Mouse (Mus musculus): ENCODE measurements around the gene Dmc1.

The Dmc1 gene

GRCm38 (mm10) chr15:79562417-79562816 is 42.5 kb downstream of the Dmc1 start:
- no peak for DNase-seq (ENCODE audit: low spot score)

GRCm38 (mm10) chr15:79559649-79560048 is 45.3 kb downstream of the Dmc1 start:
- DNase-seq (ENCODE audit: low spot score): no peak

DNA sequence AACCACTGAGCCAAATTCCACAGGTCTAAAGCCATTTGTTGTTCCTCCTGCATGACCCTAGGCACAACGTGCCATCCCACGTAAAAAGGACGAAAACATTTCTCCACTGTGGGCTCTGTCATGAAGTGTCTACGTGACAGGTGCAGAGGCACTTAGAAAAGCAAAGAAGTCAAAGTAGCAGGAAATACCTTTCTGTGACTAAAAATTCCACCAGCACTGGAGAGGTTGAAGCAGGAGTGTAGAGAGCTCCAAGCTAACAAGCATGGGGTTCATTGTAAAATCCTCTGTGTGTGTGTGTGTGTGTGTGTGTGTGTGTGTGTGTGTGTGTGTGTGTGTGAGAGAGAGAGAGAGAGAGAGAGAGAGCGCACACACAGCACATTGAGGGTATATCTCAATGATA is 52.3 kb downstream of the Dmc1 start:
- DNase-seq (ENCODE audit: low spot score): no peak

GRCm38 (mm10) chr15:79548226-79548625 is 56.7 kb downstream of the Dmc1 start:
- DNase-seq (ENCODE audit: low spot score): no peak

DNA sequence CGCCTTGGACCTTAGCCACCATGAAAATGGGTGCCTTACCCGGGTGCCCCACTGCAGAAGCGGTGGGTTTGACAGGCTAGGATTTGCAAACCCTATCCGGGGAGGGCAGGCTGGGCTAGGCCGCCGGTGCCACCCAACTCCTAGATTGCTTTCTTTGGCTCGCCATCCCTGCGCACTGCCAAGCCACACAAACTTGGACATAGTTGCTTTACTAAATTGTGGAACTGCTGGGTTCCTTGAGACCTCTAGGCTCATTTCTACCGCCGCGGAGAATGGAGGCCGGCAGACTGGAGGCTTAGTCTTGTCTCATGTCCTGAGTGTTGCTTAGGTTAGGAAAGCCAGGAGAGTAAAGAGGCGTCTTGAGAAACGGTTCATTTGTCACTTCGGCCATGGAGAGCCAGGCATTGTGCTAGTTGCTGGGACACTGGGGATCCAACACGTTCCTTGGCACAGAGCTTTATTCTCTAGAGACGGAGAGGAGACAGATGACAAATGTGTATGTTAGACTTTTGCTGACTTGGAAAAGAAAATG is 57.6 kb downstream of the Dmc1 start:
- no peak for DNase-seq (ENCODE audit: low spot score)

DNA sequence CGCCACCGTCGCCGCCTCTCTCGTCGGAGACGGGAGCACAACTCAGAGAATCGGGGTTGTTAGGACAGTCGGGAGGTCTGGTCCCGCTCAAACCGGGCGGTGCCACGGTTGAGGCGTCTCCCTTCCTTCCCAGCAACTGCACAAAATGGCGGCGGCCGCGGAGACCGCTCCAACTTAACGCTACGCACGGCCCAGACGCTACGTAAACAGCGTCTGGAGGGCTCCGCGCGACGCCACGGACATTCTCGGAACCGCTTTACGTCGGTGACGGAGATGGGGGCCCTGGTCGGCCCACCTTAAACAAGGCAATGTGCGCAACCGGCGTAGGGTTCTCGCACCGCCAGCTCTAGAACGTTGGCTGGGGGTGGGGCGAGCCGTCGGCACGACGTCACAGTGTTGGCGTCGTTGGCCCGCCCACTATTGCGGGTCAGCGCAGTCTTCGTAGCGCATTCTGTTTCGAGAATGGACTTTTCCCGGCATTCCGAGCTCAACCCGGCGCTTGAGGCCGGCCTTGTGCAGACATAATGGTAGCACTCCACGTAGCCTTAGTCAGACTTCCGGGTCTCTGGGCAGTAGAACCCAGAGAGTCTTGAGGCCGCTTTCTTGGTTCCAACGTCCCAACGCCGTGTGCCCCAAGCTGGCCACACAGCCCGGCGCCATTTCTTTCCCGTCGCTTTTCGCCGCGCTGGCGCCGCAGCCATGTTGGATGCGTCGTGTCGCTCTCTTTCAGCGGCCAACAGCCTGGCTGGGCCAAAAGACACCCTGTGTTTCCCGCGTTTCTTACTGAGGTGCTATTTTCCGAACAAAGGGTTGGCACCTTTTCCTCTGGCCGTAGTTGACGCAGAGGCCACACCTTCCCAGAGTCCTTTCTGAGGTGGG is 58.3 kb downstream of the Dmc1 start, which contains the start of gene Ddx17:
TSS of gene Ddx17 (minus strand) at position 332 of the 879 bp plus-strand sequence.
- DNase-seq (ENCODE audit: low spot score): peak; percentile 99

GRCm38 (mm10) chr15:79545921-79546399 is 58.9 kb downstream of the Dmc1 start:
- peak; percentile 67 for DNase-seq (ENCODE audit: low spot score)

GRCm38 (mm10) chr15:79545496-79545895 is 59.4 kb downstream of the Dmc1 start:
- DNase-seq (ENCODE audit: low spot score): peak; percentile 22

DNA sequence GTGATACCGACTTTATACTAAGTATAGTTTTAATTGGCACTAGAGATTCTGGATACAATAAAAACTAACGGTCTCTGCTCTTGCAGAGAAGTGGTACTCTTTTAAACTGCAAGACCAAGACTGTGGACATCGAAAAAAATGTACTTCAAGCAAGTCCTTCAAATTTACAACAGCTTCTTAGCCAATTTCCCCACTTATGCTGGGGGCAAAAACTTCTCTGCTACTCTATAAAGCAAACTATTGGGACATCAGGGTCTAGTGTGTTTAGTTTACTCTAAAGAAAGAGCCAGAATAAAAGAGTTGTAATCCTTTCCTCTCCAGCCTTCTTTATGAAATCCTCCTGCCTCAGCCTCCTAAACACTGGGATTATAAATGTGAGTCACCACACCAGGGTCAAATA is 60.9 kb downstream of the Dmc1 start:
- no peak for DNase-seq (ENCODE audit: low spot score)

DNA sequence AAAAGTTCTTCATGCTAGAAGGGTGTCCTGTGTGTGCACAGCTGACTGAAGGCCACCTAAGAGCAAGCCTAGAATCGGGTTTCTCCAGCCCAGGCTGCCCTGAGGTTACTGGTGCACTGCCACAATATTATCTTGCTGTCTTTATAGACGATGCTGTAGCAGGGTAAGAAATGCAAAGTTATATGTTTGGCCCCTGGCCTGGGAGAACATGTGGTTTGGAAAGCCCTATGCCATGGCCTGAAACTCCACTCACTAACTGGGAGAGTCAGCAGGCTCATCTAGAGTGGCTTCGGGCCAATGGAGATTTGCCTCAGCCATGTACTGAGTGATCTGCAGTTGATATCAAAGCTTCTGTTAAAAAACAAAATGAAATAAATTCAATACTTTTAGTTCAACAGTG is 71.1 kb downstream of the Dmc1 start:
- DNase-seq (ENCODE audit: low spot score): no peak

DNA sequence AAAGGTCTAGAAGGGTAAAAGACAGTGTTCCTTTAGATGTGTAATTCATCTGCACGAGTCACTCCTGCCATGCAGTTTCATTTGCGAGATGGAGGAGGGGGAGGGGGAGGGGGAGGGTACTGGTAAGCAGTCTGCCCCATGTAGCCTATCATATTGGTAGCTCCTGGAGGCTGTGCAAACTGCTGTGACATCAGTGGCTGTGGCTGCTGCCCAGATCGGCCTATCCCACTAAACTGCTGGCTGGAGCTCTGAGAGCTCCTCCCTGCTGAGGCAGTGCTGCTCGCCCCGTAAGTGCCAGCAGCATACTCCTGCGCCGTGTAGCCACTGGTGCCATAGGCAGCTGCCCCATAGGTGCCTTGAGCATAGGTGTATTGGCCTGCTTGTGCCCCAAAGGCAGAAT is 75.0 kb downstream of the Dmc1 start:
- no peak for DNase-seq (ENCODE audit: low spot score)

- DNase-seq (ENCODE audit: low spot score): no peak
Observed at GRCm38 (mm10) chr15:79527991-79528639, 76.8 kb downstream of the Dmc1 start.

DNA sequence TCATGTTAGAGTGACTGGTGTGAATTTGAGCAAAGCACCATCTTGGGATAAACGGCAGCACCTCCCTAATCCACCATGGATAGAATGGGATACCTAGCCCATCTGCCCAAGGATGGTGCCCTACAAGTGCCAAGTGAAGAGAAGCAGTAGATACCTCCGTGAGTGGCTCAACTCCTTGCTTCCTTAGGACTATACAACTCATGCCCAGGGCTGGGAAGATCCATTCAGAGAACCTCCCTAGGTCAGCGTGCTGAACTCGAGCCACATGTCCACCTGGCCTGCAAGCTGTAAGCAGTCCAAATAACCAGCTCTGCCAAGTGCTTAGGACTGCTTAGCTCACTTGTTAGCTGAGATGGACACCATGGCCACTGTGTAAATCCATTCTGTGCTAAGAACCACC is 77.7 kb downstream of the Dmc1 start:
- no peak for DNase-seq (ENCODE audit: low spot score)

- DNase-seq (ENCODE audit: low spot score): no peak
Observed at GRCm38 (mm10) chr15:79525979-79526768, 78.7 kb downstream of the Dmc1 start.

GRCm38 (mm10) chr15:79525564-79525963 is 79.3 kb downstream of the Dmc1 start:
- DNase-seq (ENCODE audit: low spot score): no peak

DNA sequence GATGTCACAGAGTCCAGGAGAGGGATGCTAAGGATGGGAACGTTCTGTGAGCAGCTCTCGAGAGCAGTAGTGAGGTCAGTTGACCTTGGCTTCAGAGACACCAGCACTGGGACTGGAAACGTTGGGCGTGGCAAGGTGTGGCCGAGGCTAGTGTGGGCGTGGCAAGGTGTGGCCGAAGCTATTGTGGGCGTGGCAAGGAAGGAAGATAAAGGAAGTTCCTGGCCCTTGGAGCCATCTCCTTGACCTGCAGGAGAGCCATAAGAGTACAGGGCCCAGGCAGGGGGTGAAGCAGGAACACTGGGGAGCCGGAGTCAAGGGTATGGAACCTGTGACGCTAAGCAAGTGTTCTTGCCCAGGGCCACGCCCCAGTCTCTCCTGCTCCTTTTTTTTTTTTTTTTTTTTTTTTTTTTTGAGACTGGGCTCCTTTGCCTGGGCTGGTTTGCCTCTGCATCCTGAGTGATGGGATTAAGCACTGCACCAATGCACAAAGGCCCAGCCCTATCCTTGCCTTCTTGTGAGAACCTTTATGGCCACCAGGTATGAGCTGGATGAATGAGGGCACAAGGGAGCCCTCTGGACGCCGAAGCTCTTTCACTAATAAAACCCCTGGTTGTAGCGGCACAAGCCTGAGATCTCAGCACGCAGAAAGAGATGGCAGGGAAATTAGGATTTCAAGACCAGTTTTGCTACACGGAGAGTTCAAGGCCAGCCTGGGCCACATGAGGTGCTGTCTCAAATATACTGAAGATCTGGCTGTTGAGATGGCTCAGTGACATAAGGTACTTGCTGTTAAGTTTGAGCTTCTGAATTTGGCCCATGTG is 85.3 kb downstream of the Dmc1 start:
- DNase-seq (ENCODE audit: low spot score): no peak

- no peak for DNase-seq (ENCODE audit: low spot score)
Observed at GRCm38 (mm10) chr15:79518571-79518970, 86.3 kb downstream of the Dmc1 start.

DNA sequence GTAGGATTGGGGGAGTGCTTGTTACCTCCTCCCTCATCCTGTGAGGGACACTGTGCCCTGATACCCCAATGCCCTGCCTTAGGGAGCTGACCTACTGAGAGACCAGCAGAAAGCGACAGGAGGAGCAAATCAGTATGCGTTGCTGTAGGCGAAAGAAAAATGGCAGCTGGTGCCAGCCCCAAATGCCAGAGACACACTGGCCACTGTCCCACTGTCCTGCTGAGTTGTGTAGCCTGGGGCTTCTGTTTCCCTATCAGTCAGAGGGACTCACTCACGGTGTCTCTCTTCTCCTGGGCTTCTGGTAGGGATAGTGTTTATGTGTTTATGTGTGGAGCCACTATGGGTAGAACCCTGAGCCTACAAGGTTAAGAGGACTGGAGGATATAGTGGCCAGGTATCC is 87.2 kb downstream of the Dmc1 start:
- DNase-seq (ENCODE audit: low spot score): no peak

GRCm38 (mm10) chr15:79516171-79517096 is 88.5 kb downstream of the Dmc1 start, which contains the start of gene Kdelr3:
Gene Kdelr3, plus strand, starts transcription at chr15:79516411.
- DNase-seq (ENCODE audit: low spot score): peak; percentile 58

- peak; percentile 57 for DNase-seq (ENCODE audit: low spot score)
Observed at GRCm38 (mm10) chr15:79513940-79514339, 91.0 kb downstream of the Dmc1 start.
